Mouse (Mus musculus): Measurements from ENCODE around the gene Sys1.

The Sys1 gene

DNA sequence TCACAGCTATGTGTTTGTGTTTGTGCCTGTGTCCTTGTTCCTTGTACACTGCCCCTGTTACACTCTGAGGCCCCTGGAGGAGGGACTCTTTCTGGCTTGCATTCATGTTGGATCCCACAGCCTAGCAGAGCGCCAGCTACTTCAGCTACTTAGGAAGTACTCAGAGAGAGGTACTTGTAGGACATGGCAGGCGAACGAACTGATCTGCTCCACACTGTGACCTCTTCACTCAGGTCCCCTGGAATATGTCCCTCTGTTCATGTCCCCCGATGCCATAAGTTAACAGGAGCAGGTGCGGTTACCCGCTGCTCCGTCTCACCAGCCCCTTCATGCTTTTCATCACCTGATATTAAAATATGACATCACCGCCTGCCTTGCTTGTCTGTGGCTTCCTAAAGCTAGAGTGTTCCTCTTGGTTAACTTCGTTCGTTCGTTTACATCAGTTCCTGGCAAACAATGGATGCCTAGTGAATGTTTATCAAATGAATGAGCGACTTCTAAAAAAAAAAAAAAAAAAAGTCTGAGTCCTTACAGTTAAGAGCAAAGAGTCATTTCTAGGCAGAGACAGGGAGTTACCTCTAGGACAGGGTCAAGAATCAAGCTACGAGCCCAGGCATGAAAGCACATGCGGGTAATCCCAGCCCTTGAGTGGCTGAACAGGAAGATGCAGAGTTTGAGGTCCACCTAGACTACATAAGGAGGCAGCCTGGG lies 3.6 kb upstream of the Sys1 start:
- no peak for DNase-seq (ENCODE audit: low read depth, low spot score)

DNA sequence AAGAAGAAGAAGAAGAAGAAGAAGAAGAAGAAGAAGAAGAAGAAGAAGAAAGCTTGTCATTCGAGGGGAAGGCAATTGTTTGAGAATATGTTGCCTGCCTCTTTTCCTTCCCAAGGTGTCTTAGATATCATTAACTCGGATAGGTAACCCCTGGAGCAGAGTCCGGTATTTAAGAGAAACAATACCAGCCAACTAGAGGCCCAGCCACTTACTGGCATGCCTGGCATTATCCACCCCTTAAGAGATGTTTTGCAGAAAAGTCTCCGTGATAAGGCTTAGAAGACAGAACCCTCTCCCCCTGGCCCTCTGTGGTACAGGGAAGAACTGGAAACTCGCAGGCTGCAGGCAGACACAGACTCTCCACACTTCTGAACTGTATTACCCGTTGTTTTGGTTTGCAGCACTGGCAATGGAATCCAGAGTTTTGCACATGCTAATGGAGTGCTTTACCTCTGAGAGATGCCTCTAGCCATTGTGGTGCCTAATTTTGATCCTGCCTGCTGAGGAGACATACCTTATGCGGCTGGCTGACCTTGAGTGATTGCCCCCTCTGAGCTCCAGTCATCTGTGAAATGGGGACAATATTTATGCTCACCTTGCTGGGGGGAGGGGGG lies 2.8 kb upstream of the Sys1 start:
- DNase-seq (ENCODE audit: low read depth, low spot score): no peak

DNA sequence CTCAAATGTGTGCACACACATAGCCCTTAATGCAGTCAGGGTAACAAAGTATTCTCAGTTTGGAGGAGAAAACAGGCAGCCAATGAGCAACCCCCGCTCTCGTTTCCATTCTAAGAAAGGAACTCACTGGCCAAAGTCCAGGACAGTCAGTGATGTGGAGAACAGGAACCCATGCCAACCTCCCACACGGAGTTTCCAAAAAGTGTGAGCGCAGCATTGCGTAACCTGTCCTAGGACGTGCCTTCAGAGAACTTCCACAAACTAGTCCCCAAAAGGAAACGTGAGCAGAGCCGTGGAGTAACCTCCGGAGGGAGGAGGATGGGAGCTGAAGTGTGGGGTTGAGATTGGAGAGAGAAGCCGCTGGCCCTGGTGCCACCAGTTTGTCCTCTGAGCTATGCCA lies 1.9 kb upstream of the Sys1 start:
- no peak for DNase-seq (ENCODE audit: low read depth, low spot score)

DNA sequence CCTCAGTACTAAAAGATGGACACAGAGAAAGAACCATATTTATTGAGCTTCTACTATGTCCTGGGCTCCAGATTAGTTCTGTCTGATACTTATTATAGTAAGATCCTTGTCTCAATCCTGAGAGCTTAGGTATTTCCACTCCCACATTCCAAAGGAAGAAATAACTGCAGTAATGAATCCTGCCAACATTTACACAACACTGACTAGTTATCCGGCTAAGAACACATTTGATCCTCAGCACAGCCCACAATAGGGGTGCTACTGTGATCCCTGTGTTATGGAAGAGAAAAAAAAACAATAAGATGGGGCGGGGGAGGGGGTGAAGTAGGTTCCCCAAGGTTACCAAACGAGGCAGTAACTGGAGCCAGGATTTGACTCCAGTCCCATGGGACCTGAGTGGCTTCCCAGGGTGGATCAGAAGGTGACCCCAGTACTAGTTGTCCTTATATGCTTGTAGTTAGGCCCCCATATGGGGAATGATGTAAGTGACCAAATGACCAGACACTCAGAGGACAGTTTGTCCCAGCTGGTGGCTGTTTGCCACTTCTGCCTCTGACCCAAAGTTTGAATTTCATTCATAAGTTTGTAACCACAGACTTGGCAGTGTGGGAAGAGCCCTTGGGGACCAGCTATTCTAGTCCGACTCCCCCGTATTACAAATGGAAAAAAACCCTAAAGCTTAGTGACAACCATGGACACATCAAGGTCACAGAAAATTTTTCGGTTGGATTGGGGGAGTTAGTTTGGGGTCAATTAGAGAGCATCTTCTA lies 1.2 kb upstream of the Sys1 start:
- no peak for DNase-seq (ENCODE audit: low read depth, low spot score)

DNA sequence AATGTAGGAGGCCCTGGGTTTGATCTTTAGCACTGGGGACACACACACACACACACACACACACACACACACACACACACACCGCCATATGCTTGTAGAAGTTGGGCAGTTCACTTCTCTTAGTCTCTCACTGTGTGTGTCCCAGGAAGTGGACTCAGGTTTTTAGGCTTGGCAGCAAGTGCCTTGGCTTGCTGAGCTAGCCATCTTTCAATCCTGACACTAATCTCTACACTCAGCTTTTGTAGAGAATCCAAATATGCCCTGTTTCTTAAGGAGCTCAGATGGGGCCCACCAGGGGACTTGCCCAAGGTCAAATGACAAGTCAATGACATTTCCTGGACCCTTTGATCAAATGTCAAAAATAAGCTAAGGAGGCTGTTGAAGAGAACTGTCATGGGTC lies 351 bp upstream of the Sys1 start:
- DNase-seq (ENCODE audit: low read depth, low spot score): no peak

DNA sequence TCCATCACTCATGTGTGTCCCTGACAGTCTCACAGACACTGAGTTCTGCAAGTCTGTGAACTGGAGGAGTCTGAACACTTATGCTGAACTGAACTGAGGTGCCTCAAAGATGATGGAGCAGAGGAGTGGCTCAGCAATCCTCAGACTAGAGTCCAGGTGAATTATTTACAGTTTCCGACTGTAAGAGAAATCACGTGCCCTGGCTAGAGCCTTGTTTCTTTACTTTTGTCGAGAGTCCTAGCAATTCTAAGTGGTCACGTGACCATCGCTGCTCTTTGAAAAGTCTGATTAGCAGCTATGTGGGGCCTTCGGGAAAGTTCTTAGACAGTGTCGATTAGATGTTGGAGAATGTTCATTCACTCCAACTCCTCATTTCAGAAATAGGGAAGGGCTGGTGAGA lies 1.2 kb downstream of the Sys1 start:
- no peak for DNase-seq (ENCODE audit: low read depth, low spot score)

DNA sequence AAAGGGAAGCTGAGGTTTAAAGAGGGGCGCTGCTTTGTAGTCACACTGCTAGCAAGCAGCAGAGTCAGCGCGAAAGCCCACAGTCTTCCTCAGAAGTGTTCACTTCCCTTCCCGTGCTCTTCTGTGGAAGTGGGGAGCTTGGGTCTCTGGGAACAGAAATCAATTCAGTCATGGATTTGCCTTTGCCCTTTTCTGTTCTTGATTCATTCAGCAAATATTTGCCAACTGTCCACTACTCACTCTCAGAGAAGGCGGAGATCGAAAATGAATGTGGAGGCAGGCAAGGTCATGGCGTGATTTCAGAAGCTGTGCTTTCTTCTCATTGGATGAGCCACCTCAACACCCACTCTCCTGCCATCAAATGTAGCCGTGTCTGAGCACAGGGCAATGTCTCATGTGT lies 1.8 kb downstream of the Sys1 start:
- DNase-seq (ENCODE audit: low read depth, low spot score): no peak

DNA sequence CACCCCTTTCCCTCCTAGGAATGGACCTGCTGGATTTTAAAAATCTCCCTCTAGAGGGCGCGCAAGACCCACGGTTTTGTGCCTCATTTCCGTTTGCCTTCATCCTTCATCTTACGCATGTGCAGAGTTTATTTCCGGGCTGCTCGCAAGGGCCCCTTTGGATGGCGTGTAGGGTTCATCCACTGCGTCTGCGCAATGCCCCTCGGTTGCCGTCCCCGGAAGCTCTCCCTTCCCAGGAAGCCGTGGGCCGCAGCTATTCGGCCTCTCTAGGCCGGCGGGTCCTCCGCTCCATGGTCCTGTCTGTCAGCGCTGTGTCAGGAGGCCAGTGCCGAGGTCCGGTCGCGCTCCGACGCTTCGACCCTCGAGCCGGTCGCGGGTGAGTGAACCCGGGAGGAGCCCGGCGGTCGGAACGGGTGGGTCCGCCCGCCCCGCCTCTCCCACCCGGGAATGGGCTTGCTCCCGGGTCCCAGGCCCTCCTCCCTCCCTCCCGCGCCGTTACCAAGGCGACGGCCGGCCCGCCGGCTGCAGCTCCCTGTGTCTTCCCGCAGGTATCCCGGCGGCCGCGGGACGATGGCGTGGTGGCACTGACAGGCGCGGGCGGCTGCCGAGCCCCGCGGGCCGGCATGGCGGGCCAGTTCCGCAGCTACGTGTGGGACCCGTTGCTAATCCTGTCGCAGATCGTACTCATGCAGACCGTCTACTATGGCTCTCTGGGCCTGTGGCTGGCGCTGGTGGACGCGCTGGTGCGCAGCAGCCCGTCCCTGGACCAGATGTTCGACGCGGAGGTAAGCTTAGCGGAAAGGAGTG lies 4.2 kb downstream of the Sys1 start, which contains the start of gene Gm20458:
TSS of gene Gm20458 (plus strand) at position 223 of the 807 bp plus-strand sequence.
- peak; percentile 98 for DNase-seq (ENCODE audit: low read depth, low spot score)

DNA sequence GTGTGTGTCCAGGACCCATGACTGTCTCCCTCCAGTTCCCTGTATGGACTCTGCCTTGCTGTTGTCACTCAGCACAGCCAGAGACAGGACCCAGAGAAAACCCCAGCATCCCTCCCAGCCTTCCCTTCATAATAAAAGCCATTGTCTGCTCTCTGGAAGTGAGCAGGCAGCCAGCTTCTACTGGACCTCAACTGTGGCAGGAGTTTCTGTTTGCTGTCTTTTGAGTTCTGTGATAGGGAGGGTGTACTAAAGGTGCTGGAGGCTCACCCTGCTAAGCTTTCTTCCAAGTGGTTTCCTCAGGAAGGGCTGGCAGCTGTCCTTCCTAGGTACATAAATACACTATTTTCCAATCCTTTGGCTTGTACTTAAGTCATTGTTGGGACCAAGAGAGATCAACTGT lies 8.4 kb downstream of the Sys1 start:
- DNase-seq (ENCODE audit: low read depth, low spot score): no peak

DNA sequence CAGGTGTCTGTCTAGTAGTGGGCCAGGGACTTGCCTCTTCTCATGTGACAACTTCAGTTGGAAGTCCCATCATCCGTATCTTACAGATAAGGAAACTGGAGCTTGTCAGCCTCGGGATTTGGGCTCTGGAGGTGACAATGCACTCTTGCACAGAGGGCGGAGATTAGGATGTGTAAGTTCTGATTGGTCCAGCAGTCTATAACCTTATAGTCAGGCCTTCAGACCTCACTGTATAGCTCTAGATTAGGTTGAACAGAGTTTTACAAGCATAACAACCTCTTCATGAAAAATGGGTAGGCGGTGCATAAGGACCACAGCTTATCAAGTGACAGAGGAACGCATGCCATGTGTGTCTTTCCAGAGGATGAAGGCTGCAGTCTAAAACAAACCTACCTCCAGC lies 10.0 kb downstream of the Sys1 start:
- DNase-seq (ENCODE audit: low read depth, low spot score): no peak

DNA sequence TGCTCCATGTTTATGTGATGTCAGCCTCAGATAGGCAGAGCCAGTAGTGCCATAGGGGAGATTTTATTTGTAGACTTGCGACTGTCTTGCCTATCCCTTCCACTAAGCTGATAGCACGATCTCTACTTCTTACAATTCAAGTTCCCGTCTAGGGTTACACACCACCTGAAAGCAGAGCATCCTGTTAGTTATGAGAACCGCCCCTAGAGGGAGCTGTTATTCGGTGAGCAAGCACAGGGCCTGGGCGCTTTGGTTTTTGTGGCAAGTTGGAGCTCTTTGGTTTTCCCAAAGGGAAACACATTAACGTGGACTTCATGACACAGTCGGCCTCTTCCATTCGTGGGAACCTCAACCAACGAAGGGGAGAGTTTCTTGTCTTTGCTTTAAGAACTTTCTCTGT lies 13.5 kb downstream of the Sys1 start:
- DNase-seq (ENCODE audit: low read depth, low spot score): peak; percentile 66

DNA sequence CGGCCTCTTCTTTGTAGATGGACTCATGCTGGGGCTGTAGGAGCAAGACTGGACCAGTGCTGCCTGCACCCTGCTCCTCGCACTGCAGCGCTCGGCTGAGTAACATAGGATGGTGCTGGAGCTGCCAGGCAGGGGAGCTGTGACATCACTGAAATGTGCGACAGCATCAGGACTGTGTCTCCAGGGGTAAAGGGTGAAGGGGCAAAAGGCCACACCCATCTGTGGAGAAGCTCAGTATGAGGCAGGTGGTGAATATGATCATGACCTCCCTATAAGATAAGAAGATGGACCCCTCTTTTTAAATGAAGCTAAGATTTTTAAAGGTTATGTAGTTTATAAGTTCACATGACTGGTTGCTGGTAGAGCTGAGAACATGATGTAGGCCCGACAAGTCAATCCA lies 16.9 kb downstream of the Sys1 start, which contains the start of gene Trp53tg5:
TSS of gene Trp53tg5 (minus strand) at position 101 of the 400 bp plus-strand sequence.
- no peak for DNase-seq (ENCODE audit: low read depth, low spot score)

DNA sequence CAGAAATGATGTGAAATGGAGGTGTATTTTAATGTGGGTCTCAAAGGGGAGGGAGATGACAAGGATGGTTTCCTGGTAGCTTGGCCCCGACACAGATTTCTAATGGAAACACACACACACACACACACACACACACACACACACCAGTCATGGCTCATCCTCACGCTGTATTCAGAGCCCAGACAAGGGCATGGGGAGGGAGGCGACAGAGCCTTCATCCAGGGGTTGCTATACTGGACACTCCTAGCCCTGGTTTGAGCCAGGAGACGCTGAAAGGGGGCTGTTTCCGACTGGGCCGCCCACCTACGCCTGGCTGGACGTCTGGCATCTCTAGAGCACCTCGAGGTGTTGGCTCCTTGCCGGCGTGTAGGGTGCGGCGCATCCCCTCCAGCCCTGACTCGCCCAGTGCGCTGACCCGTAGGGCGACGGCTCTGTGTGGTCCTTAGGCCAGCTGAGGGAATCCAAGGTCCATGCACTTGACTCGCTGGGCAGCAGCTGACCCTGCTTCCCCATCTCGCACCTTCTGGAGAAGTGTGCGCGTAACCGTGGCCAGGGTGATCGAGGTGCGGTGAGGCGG lies 29.0 kb downstream of the Sys1 start, which contains the start of gene Dbndd2:
TSS of gene Dbndd2 (plus strand) at position 426 of the 577 bp plus-strand sequence.
- peak; percentile 18 for DNase-seq (ENCODE audit: low read depth, low spot score)

DNA sequence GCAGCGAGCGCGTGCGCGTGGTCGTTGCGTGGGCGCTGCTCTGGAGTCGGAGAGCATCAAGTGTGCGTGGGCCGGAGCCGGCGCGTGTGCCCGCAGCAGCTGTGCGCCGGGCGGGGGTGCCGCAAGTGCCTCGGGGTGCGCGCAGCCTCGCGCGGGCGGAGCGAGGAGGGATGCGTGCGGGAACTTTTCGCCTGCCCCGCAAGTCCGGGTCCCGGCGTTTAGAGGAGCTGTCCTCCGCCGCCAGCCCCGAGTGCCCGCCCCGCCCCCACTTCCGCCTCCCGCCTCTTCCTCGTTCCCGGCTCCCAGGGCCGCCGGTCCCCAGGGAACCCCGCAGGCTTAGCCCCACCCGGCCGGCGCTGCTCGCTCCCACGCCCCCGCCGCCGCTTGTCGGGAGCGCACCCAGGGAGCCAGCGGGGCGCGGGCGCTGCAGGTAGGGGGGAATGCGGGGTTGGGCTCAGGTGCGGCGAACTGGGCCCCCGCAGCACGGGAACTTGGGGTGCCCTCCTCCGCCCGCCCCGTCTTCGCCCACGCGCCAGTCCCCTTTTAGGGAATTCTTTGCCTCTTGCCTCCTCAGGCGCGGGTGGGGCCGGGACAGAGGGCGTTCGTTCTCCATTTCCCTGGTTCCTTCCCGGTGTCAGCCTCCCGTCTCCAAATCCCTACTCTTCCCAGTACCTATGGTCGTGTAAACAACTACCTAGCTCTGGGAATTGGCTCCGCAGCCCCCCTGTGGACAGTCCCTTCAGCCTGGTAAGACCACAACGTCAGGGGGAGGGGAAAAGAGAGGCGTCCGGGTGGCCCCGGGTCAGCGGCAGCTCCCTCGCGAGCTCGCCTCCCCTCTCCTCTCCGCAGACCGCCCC lies 29.7 kb downstream of the Sys1 start:
- DNase-seq (ENCODE audit: low read depth, low spot score): peak; percentile 30

DNA sequence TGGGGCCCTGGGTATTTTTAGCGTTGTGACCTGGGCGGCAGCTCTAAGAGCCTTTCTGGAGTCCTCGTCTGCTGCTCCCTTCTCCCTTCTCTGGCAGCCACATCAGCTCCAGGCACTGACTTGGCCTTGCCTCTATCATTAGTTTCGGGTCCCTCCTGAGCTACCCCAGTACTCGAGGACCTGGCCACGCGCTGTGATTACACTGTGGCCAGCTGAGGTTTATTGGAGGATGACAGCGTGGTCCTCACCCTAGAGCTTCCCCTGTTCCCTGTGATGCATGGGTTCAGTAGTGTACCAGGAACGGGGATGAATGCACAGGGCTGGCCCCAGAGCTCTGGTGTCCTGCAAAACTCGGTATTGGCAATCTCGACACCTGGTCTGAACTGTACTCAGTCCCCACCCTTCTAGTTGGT lies 30.4 kb downstream of the Sys1 start:
- DNase-seq (ENCODE audit: low read depth, low spot score): no peak

DNA sequence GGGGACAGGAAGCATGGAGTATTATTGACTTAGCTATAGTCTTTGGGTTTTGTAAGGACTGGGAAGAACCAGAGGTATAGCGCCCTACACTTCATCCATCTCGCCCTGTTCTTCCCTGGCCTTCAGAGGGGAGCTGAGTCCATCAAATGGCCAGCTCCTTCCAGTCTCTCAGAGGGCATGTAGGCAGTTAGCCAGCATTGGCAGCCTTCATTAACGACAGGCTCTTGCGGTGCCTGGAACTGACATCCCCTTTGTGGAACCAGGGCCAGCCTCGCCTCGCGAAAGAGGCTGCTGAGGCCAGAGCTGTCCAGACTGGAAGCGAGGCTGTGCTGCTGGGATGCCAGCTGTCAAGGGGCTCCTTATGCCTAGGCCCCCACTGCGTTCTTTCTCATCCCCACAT lies 31.0 kb downstream of the Sys1 start:
- no peak for DNase-seq (ENCODE audit: low read depth, low spot score)

DNA sequence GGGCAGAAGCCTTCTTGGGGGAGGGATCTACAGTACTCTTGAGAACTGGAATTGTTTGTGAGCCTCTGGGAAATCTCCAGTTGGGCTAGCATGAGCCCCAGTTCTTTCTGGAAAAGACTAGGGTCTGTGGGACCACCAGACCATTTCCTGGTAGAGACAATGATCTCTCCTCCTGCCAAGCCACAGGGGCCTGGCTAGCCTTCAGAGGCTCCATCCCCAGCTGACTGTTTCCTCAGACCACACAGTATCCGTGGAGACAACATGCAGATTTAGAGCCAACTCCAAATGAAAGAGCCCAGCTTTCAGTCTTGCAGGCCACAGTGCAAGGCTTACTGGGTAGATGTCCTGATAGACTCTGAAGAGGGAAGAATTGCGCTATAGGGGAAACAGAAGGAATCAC lies 37.4 kb downstream of the Sys1 start:
- DNase-seq (ENCODE audit: low read depth, low spot score): no peak

DNA sequence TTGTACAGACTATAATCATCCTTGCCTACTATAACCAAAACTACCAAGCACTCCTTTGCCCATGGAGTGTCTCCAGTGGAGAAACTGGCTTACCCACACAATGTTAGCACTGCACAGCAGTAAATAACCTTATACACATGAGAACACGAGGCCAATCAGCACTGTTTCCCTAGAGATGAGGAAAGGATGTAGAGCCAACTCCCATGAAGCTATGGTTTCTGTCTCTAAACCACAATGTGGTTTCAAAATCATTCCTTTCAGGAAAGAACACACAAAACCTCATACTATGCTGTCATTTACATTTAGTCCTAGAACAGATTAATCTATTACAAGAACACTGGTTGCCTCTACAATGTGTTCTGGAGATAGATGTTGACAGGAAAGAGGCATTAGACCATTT lies 39.6 kb downstream of the Sys1 start:
- DNase-seq (ENCODE audit: low read depth, low spot score): no peak

DNA sequence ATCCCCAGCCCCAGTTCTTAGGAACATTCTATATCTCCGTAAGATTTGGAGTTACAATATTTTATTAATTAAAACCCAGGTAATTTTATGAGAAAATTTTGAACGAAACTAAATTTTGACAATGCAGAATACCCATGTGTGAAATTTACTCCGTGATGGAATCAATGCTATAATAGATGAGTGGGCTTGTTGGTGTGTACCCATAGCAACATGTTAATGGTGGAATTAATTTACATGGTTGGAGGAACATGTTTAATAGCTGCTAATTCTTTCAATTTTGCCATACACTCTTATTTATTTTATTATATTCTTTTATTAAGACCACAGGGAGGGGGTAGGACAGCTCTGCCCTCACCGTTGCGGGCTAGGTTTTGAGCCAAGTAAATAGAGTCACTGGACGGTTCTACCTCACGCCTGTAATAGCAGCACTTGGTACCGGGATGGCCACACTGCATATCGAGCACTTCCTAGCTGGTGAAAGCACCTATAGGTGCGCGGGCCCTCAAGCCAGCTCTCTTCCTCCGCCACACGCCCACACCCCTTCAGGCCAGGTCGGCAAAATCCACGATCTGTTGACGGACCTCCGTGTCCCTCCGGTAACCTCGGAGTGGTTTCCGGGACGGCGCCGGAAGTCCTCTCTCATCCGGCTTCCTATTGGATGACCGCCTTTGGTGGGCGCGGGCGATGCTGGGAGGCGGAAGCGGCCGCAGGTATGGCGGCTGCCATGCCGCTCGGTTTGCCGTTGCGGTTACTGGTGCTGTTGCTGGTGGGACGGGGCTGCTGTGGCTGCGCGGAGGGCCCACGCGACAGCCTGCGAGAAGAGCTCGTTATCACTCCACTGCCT lies 40.3 kb downstream of the Sys1 start, which contains the start of gene Pigt:
TSS of gene Pigt (plus strand) at position 674 of the 844 bp plus-strand sequence.
- peak; percentile 83 for DNase-seq (ENCODE audit: low read depth, low spot score)
